Mouse (Mus musculus) megakaryocyte progenitor cell, adult 5-6 weeks (primary cell): ENCODE results near the gene Olfr516. TPM values are rescaled to one million over a fixed set of nuclear protein-coding genes. Genes with fewer than 3 reads are reported as not detected.

Experiments used
- ATAC-seq: replicated peaks from 2 replicates; pipeline ENCODE4 v1.8.0; 2016; ENCODE audit warnings: mild to moderate bottlenecking, moderate TSS enrichment, inconsistent platforms; ENCODE audit not compliant: poor library complexity
- total RNA-seq, 2 experiments: library from RNA; stranded (forward) in 1 of 2; stranded (reverse) in 1 of 2; fragments of 157-497, 149-512 nt in 1 of 2; fragments of 200-1000 nt in 1 of 2; gene quantifications; 2 replicates each; pipeline versions ENCODE4 v1.2.3 to v1.2.4; 2015 to 2017

The Olfr516 gene
- not detected in 2 replicates for total RNA-seq (2015)
- not detected in 2 replicates for total RNA-seq (2017)

GRCm38 (mm10) chr7:108850429-108850828, at the start of gene Olfr516:
TSS of gene Olfr516 (minus strand) at chr7:108850529.
- no peak for ATAC-seq

GRCm38 (mm10) chr7:108894320-108894719, 44.0 kb upstream of the Olfr516 start, which contains the start of gene Olfr519:
TSS of gene Olfr519 (minus strand) at chr7:108894420.
- no peak for ATAC-seq

DNA sequence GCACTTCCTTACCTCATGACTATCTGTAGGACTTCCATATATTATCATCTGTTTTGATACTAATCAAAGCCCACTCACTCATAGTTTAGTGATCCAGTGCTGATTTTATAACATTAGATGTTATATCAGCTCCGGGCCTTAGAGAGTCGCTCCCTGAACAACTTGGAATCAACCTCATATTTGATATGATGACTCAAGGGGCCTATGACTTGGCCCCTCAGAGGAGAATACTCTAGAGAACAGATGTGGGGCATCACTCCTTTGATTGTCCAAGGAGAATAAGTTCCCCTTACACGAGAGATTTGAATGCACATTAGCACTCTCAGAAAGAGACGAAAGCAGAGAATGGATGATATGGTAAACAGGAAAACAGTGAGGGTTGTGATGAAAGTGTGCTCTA, 34.6 kb upstream of the Olfr516 start, which contains the start of gene Olfr518:
Gene Olfr518, minus strand, starts transcription at position 101 of the 400 bp plus-strand sequence.
- ATAC-seq: no peak

GRCm38 (mm10) chr7:108872279-108872678, 21.9 kb upstream of the Olfr516 start, which contains the start of gene Olfr517:
TSS of gene Olfr517 (minus strand) at chr7:108872379.
- no peak for ATAC-seq

- ATAC-seq: no peak
Observed at GRCm38 (mm10) chr7:108825897-108826296, 24.4 kb downstream of the Olfr516 start, which contains the start of gene Olfr514. TSS of gene Olfr514 (minus strand) at chr7:108825997.

GRCm38 (mm10) chr7:108814593-108815215, 35.6 kb downstream of the Olfr516 start:
- ATAC-seq: peak; percentile 90

DNA sequence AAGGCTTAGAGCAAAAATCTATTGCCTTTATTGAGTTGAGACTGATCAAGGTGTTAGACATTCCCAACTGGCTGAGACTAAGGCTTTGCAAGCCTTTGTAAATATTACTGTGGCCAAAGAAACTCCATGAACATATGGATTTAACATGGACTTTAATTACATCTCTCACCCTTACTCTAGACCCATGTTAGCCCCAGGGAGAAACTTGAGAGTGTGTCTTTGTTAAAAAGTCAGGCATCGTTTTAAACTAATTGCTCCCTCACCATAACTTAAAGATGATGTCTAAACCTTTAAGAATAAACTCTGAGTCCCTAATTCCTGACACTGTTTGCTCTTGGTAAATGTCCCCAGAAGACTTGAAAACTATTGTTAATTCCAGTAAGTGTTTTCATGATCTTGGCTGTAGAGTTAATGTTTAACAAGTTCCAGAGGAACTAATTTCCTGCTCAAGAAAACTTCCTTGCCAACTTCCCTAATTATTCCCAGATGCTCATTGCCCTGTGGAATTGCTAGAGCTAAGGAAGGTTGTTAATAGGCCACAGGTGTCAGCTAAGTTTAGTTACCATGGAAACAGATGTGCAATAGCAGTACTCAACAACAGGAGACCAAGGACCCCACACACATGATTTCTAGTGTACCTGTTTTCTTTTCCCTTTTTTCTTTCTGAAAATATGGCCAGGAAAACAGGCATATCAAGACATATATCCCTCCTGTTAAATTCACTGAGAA, 53.0 kb downstream of the Olfr516 start:
- ATAC-seq: no peak

Other genes with a start within 250 kb of the Olfr516 start
- not detected in 2 replicates for gene Olfr506, start 239.7 kb downstream of the Olfr516 start, total RNA-seq (2015)
- gene Olfr506, start 239.7 kb downstream of the Olfr516 start, total RNA-seq (2017): not detected in 2 replicates
- not detected in 2 replicates for gene Olfr507, start 228.7 kb downstream of the Olfr516 start, total RNA-seq (2015)
- not detected in 2 replicates for gene Olfr507, start 228.7 kb downstream of the Olfr516 start, total RNA-seq (2017)
- gene Olfr508, start 220.5 kb downstream of the Olfr516 start, total RNA-seq (2015): not detected in 2 replicates
- gene Olfr508, start 220.5 kb downstream of the Olfr516 start, total RNA-seq (2017): not detected in 2 replicates
- not detected in 2 replicates for gene Olfr509, start 198.6 kb downstream of the Olfr516 start, total RNA-seq (2015)
- not detected in 2 replicates for gene Olfr509, start 198.6 kb downstream of the Olfr516 start, total RNA-seq (2017)
- not detected in 2 replicates for gene Olfr510, start 184.1 kb downstream of the Olfr516 start, total RNA-seq (2015)
- not detected in 2 replicates for gene Olfr510, start 184.1 kb downstream of the Olfr516 start, total RNA-seq (2017)
- not detected in 2 replicates for gene Olfr512, start 137.2 kb downstream of the Olfr516 start, total RNA-seq (2015)
- gene Olfr512, start 137.2 kb downstream of the Olfr516 start, total RNA-seq (2017): not detected in 2 replicates
- gene Olfr513, start 99.6 kb downstream of the Olfr516 start, total RNA-seq (2015): not detected in 2 replicates
- not detected in 2 replicates for gene Olfr513, start 99.6 kb downstream of the Olfr516 start, total RNA-seq (2017)
- gene Olfr514, start 24.5 kb downstream of the Olfr516 start, total RNA-seq (2015): not detected in 2 replicates
- not detected in 2 replicates for gene Olfr514, start 24.5 kb downstream of the Olfr516 start, total RNA-seq (2017)
- not detected in 2 replicates for gene Olfr517, start 21.9 kb upstream of the Olfr516 start, total RNA-seq (2015)
- not detected in 2 replicates for gene Olfr517, start 21.9 kb upstream of the Olfr516 start, total RNA-seq (2017)
- gene Olfr518, start 34.5 kb upstream of the Olfr516 start, total RNA-seq (2015): not detected in 2 replicates
- not detected in 2 replicates for gene Olfr518, start 34.5 kb upstream of the Olfr516 start, total RNA-seq (2017)
- gene Olfr519, start 43.9 kb upstream of the Olfr516 start, total RNA-seq (2015): not detected in 2 replicates
- gene Olfr519, start 43.9 kb upstream of the Olfr516 start, total RNA-seq (2017): not detected in 2 replicates
- gene Nlrp10, start 79.6 kb upstream of the Olfr516 start, total RNA-seq (2015): 1.2 and 1.4 TPM in 2 replicates
- 1.3 and 1.4 TPM in 2 replicates for gene Nlrp10, start 79.6 kb upstream of the Olfr516 start, total RNA-seq (2017)
- gene Eif3f, start 83.9 kb upstream of the Olfr516 start, total RNA-seq (2015): 230 and 235 TPM in 2 replicates
- 71.4 and 76.6 TPM in 2 replicates for gene Eif3f, start 83.9 kb upstream of the Olfr516 start, total RNA-seq (2017)
- gene Tub, start 99.8 kb upstream of the Olfr516 start, total RNA-seq (2015): not detected in 2 replicates
- gene Tub, start 99.8 kb upstream of the Olfr516 start, total RNA-seq (2017): not detected in 2 replicates
- 0.39 and 0.84 TPM in 2 replicates for gene Ric3, start 232.8 kb upstream of the Olfr516 start, total RNA-seq (2015)
- 0.37 and 0.95 TPM in 2 replicates for gene Ric3, start 232.8 kb upstream of the Olfr516 start, total RNA-seq (2017)